Mouse (Mus musculus) right cerebral cortex, postnatal 25 days (tissue): Measurements from ENCODE around the gene Pex12.
A peak's percentile ranks its signal among the peaks of the same experiment; 100 is the strongest.
"Not testable (repeated sequence)": the region's sequence is repeated elsewhere in the genome, so short reads cannot be mapped to it uniquely, and the experiment has no call there.

ENCODE experiments used
- DNase-seq: peaks from one replicate; pipeline ENCODE4 v3.0.0; 2022

The Pex12 gene

DNA sequence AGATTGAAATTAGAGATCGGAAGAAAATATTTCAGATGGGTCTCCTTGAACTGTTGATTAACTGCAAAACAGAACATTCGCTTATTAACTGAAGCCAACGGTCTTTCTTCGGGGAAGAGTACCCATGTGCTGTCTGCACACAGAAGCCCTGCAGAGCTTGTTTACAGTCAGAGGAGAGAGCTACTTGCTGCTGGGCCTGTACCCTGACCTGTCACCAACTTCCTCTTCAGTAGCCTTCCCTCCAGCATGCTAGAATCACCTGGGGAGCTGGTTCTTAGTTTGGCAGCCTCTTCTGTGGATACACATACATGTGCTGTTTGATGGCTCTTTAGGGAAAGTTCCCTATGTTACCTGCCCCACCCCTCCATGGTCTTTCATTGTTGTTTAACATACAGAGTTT is 16.8 kb downstream of the Pex12 start:
- no peak for DNase-seq

DNA sequence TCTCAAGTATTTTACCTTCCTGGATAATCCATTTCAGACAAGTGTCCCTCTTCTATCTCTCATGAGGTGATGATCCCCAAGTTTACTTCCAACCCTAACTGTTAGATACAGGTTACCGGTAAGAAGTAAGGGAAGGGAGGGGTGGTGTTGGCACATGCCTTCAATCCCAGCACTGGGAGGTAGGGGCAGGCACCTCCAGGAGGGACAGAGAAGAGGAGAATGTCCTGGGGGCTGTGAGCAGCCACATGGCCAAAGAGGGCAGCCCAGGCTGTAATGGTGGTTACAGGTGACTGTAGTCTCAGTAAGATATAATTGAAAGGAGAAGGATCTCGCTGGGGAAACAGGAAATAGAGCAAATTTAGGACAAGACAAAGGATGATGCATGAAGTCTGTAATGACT is 20.3 kb downstream of the Pex12 start:
- DNase-seq: no peak

DNA sequence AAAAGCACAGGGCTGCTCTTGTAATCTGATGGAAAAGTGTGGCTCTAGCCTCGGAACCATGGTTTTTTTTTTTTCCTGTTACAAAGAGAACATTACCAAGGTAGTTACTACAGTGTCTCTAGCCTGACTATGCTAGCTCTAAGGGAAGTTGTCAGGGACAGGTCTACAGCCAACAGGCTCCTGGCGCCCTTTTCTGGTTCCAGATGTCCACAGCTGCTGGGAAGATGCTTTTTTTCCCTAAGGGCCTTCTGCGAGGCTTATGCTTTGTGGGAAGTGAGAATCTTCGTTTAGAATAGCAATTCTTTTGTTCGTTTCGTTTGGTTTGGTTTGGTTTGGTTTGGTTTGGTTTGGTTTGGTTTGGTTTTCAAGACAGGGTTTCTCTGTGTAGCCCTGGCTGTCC is 22.7 kb downstream of the Pex12 start:
- no peak for DNase-seq

DNA sequence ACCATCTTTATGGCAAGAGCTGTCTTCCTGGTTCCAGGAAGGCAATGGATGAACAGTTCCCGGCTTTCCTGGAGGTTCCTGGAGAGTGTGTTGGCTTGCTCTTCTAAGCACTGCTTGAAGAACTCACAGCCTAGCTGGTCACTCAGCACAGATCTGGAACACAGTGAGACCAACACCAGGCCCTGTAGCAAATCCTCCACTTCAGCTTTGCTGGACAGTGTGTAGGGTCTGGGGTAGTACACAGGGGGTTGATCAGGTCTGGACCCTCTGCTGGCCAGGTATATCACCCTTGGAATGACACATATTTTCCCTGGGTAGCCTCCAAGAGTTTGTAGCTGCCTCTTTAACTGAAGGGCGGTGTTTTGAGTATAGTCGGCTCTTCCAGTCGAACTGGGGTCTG is 23.4 kb downstream of the Pex12 start:
- no peak for DNase-seq

DNA sequence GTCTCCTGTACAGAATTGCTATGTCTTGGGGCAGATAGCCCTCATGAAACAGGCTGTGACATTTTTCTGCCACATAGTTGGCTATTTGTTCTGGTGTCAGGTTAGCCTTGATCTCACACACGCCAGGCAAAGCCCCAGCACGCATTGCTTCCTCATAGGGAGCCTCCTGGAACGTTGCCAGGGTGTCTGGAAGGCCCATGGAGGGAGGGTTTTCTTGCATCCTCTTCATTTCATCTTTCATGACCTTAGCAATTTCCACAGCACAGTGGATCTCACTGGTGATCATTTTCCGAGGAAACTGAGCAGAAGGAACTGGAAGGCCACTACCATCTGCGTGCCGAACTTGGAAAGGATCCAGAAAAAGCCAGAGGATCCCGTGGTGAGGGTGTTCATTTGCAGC is 26.1 kb downstream of the Pex12 start:
- DNase-seq: no peak

DNA sequence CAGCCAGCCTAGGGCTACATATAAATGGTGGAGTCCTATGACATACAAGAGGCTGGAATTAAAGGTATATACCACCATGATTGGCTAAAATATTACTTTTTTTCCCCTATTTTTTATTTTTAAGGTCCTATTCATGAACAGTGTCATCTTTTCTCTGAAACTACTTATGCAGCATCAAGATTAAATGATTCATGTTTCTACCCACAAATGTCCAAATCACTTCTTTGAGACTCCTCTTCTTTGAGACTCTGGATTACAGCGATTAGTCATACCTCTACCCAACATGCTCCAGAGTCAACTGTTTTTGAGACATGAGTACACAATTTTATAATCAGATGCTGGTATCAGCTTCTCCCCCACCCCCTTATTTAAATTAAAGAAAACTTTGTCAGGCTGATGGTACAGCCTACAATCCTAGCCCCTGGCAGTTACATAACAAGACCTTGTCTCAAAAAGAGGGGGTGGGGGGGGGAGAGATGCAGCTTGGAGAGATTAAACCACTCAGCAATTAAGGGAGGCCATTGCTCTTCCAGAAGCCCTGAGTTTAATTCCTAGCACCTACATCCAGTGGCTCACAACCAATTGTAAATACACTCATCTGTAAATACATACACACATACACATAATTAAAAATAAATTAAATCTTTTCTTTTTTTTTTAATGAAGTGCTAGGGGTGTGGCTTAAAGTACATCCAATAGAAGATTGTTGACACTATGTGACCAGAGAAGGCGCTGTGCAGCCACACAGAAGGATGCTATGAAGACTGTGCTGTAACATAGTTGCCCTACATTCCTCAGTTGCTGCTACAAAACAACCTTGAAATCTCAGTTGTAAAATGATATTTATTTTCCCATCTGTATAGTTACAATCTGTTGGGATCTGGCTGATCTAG is 30.2 kb downstream of the Pex12 start:
- DNase-seq: no peak

DNA sequence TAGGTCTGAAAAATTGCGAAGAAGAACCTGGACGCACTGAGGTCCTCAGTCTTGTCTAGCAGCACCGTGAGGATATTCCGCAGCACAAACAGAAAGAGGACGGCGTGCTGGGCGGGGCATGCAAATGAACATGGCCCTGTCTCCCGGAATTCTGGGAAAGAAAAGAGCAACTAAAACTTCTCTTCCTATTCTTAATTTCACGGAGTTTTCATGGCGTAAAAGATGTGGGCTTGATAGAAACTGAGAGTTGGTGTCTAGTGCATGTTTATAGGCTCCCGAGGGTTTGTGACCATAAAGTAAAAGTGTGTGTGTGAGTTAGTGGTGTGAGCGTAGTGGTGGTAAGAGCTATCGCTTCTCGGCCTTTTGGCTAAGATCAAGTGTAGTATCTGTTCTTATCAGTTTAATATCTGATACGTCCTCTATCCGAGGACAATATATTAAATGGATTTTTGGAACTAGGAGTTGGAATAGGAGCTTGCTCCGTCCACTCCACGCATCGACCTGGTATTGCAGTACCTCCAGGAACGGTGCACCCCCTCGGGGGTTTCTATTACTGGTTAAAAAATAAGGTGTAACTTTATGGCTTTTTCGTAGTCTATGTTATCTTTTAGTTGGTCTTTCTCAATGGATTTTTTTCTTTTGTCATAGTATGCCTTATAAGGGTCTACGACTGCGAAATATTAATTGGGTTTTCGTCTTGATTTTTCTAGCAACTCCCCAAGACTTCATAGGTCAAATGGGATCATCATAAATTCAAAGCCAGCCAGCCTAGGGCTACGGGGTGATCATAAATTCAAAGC is 31.0 kb downstream of the Pex12 start:
- peak; percentile 67 for DNase-seq

DNA sequence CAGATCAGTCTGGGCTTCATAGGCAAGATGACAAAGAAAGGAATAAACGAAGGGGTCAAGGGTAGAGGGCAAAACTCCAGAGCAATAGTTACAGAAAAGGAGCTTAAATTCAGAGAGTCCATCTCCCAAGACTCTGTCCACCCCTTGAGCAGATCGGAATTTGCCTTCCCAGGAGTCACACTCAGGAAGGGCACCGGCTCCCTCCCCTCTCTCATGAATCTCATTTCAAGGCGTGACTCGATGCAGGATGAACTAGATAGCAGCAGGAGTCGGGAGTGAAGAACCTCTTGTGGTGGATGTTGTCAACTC is 31.6 kb downstream of the Pex12 start:
- no peak for DNase-seq

DNA sequence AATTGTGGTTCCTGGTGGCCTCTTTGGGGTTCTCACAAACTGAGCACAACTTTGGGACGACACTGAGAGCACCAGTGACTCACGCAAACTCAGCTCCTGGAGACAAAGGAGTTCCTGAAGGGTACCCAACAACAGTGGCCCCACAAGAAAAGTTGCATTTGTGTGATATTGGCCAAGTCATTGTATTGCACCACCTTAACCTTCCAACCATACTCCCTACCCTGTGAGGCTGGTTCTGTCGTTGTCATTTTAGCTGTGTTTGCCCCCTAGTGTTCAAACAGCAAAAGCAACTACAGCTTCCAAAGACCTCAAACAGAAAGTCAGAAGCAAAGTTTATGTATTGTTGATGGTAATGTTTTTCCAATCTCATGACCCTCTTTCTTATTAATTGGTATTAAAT is 39.2 kb downstream of the Pex12 start:
- no peak for DNase-seq

DNA sequence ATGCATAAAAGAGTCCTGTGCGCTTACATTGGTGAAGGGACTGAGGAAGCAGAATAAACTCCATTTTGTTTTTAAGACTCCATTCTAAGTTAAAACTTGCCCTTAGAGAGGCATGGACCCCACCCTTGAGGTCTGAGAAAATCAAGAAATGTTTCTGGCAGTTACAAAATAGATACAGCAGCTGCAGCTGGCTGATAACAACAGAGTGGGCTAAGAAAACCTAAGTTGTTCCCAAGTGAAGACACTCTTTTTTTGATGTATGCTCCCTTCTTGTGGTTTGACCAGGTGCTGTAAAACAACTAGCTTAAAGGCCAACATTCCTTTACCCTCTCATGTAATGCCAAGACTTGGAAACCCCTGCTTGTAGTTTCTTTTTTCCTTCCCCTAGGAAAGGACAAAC is 39.7 kb downstream of the Pex12 start:
- DNase-seq: no peak

DNA sequence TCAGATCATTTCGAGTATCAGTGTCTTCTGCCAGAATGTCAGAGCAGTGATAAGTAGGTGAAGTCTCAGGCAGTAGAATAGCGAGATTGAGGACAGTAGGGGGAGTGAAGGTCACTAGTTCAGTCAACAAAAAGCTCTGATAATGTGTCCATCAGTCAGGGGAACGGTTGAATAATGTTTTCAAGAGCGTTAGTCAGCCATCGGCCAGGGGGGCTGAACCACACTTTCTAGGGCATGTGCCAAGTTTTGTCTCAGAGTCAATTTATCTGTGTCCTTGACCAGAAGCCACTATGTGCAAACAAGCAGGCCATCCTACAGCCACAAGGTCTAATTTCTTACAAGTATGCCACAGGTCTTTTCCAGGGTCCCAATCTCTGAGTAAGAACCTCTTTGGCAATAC is 45.2 kb downstream of the Pex12 start:
- not testable (repeated sequence) for DNase-seq
